ENCODE assay signal across 9 mouse cellular contexts in the genomic region with DNA sequence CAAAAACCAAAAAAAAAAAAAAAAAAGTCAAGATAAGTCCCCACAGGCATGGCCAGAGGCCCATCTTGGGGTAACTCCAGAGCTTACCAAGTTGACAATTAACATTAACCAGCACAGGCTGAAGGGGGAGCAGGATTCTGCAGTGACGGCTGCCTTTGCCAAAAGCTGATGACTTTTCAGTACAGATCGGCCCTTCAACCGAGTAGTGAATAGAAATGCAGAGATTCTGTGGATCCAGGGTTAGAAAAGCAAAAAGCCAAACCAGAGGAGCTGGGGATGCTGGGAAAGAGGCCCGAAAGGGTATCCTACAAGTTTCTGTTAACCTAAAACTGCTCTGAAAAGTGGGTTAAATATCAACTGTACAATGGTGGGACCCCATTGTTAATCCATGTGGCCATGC. TPM values are rescaled to one million over a fixed set of nuclear protein-coding genes. Genes with fewer than 3 reads are reported as not detected.
DNase-seq lines count a peak whose midpoint lies in the region; ATAC-seq and TF ChIP-seq lines count a peak whose summit lies in the region.
"Had no signal": no experiment of that assay in that cellular context is flagged by ENCODE, and none has a peak within 500 bp of the region (broad histone marks: within the 10 kb centered on the region; RNA-seq: fewer than 3 reads in every experiment).

No protein-coding gene starts in this region.

- H3K9ac ChIP-seq in hindbrain, embryonic 15.5 days, result peak overlapping the region; percentile 42; the same call in 1 of the 2 replicates
- H3K9ac ChIP-seq in liver, adult 2 months (ENCODE audit: low read depth, low read length), result peak overlapping the region; percentile 82
- peak overlapping the region; percentile 59 for H3K9ac ChIP-seq in neural tube, embryonic 12.5 days

- no peak for TF ChIP-seq POLR2A in liver, adult 2 months (IDR thresholded peaks at IDR 0.05; ENCODE audit: extremely low read depth, insufficient read depth, low read length)

- 0 out of 2 replicates have a peak, but pooled peaks cover 4% of the 10 kb centered on the region for H3K27me3 ChIP-seq in forebrain, embryonic 10.5 days (ENCODE audit: poor library complexity, severe bottlenecking)
- H3K27me3 ChIP-seq in hindbrain, embryonic 15.5 days, result no peaks in the 10 kb centered on the region
- no peaks in the 10 kb centered on the region for H3K27me3 ChIP-seq in liver, adult 2 months (ENCODE audit: control insufficient read depth, insufficient read depth, low read length)
- H3K27me3 ChIP-seq in neural tube, embryonic 12.5 days (replicated peaks), result no peaks in the 10 kb centered on the region

- H3K4me1 ChIP-seq in forebrain, embryonic 10.5 days, result peaks cover 19% of the 10 kb centered on the region
- H3K4me1 ChIP-seq in hindbrain, embryonic 15.5 days (replicated peaks), result peaks cover 16% of the 10 kb centered on the region
- H3K4me1 ChIP-seq in liver, adult 2 months (ENCODE audit: control insufficient read depth, insufficient read depth, low read length), result peaks cover 5% of the 10 kb centered on the region
- peaks cover 15% of the 10 kb centered on the region for H3K4me1 ChIP-seq in neural tube, embryonic 12.5 days

- peak overlapping the region; percentile 87 for H3K27ac ChIP-seq in left cerebral cortex, adult 2 months
- peak overlapping the region; percentile 90 for H3K27ac ChIP-seq in forebrain, embryonic 10.5 days
- peak overlapping the region; percentile 80 for H3K27ac ChIP-seq in hindbrain, embryonic 15.5 days (replicated peaks)
- peak overlapping the region; percentile 98 for H3K27ac ChIP-seq in liver, adult 2 months (replicated peaks; ENCODE audit: insufficient read depth, low read depth, low read length)
- peak overlapping the region; percentile 60 for H3K27ac ChIP-seq in neural tube, embryonic 12.5 days

- H3K79me2 ChIP-seq in liver, adult 2 months (ENCODE audit: control insufficient read depth, insufficient read depth, low read length), result peaks cover 5% of the 10 kb centered on the region; the same call in 1 of the 2 replicates

- intact Hi-C loops in left cerebral cortex, adult 2 months (cut with DNase I), result loop anchor here (5.0 kb wide), 1 partner anchor 126 kb away; no protein-coding TSS in a partner anchor
- intact Hi-C loops in left cerebral cortex, postnatal 25 days (cut with DNase I), result loop anchor here (5.0 kb wide), 1 partner anchor 126 kb away; no protein-coding TSS in a partner anchor

- H3K4me2 ChIP-seq in hindbrain, embryonic 15.5 days, result peak overlapping the region; percentile 87
- H3K4me2 ChIP-seq in neural tube, embryonic 12.5 days (replicated peaks), result peak overlapping the region; percentile 82

- H3K36me3 ChIP-seq in forebrain, embryonic 10.5 days (replicated peaks), result no peaks in the 10 kb centered on the region
- H3K36me3 ChIP-seq in hindbrain, embryonic 15.5 days, result no peaks in the 10 kb centered on the region
- H3K36me3 ChIP-seq in liver, adult 2 months (ENCODE audit: control insufficient read depth, insufficient read depth, low read length), result 0 out of 2 replicates have a peak, but pooled peaks cover 2% of the 10 kb centered on the region
- no peaks in the 10 kb centered on the region for H3K36me3 ChIP-seq in neural tube, embryonic 12.5 days

- peak overlapping the region; percentile 58 for H3K4me3 ChIP-seq in left cerebral cortex, adult 2 months
- peak overlapping the region; percentile 61 for H3K4me3 ChIP-seq in forebrain, embryonic 10.5 days
- H3K4me3 ChIP-seq in hindbrain, embryonic 15.5 days, result peak overlapping the region; percentile 44
- H3K4me3 ChIP-seq in liver, adult 2 months (ENCODE audit: insufficient read depth, low read depth, low read length), result peak overlapping the region; percentile 72
- peak overlapping the region; percentile 41 for H3K4me3 ChIP-seq in neural tube, embryonic 12.5 days

- TF ChIP-seq CTCF in left cerebral cortex, adult 2 months (IDR thresholded peaks at IDR 0.05), result no peak
- TF ChIP-seq CTCF in liver, adult 2 months (IDR thresholded peaks at IDR 0.05; ENCODE audit: low read depth, low read length), result no peak

- DNase-seq in left cerebral cortex, adult 2 months (ENCODE audit: extremely low spot score in 1 of 2, low spot score in 2 of 2), result no peak
- DNase-seq in left cerebral cortex, postnatal 25 days (ENCODE audit: low spot score in 2 of 2), result no peak
- no peak for DNase-seq in forebrain, embryonic 10.5 days (ENCODE audit: extremely low spot score, low spot score)
- peak; percentile 83 for DNase-seq in liver, adult 2 months (ENCODE audit: extremely low read depth, low read depth, low spot score)
- DNase-seq in left cerebral cortex, adult 11 months (ENCODE audit: low spot score), result no peak
- no peak for DNase-seq in layer of hippocampus, adult 11-12 months (ENCODE audit: low spot score)

- ATAC-seq in hindbrain, embryonic 15.5 days (ENCODE audit: low FRiP score, low read depth), result 0 out of 2 replicates have a peak, but pooled peaks have one; percentile 11
- no peak for ATAC-seq in neural tube, embryonic 12.5 days (ENCODE audit: low FRiP score, low read depth)

- 59% methylated on average over 4 of the region's 4 CpGs for WGBS in forebrain, embryonic 10.5 days
- WGBS in hindbrain, embryonic 15.5 days, result 29% methylated on average over 4 of the region's 4 CpGs
- 2% methylated on average over 4 of the region's 4 CpGs for WGBS in liver, adult 2 months
- 56% methylated on average over 4 of the region's 4 CpGs for WGBS in neural tube, embryonic 12.5 days

- H3K9me3 ChIP-seq in forebrain, embryonic 10.5 days, result no peaks in the 10 kb centered on the region; the same call in none of the 2 replicates
- no peaks in the 10 kb centered on the region for H3K9me3 ChIP-seq in hindbrain, embryonic 15.5 days
- H3K9me3 ChIP-seq in neural tube, embryonic 12.5 days, result no peaks in the 10 kb centered on the region

RNA-seq across cellular contexts. Expression of gene Skor1, which starts 40.2 kb away (rescaled TPM):
- total RNA-seq in left cerebral cortex, adult 2 months (2021), result under 1 TPM; 0.28 to 0.29 TPM
- under 1 TPM; 0.09 to 0.11 TPM for total RNA-seq in left cerebral cortex, postnatal 25 days (2021)
- 0.05 TPM in 1 of 2 replicates, not detected in the other for polyA plus RNA-seq in forebrain, embryonic 10.5 days (2016; fragmentation: Nextera tagmentation; extraction: Ambion mirVana)
- polyA plus RNA-seq in hindbrain, embryonic 15.5 days (2015; fragmentation: Nextera tagmentation; extraction: Ambion mirVana), result 15.0 and 20.5 TPM in 2 replicates
- not detected in 2 replicates for total RNA-seq in liver, adult 2 months (2014; rRNA removed)
- not detected in 2 replicates for polyA plus RNA-seq in liver, adult 2 months (2012; rRNA removed)
- polyA plus RNA-seq in neural tube, embryonic 12.5 days (2016; fragmentation: Nextera tagmentation; extraction: Ambion mirVana), result 39.1 and 47.0 TPM in 2 replicates
- polyA plus RNA-seq: large intestine, adult 2 months had no signal

Comparison
In these comparisons a context has a peak if more than half of its experiments do, and no peak if none do; other contexts are left out.
1. RNA of gene Skor1, which starts 40.2 kb away (polyA plus RNA-seq): 39.1 to 47.0 TPM in neural tube, embryonic 12.5 days and 15.0 to 20.5 TPM in hindbrain, embryonic 15.5 days; 0.05 TPM in forebrain, embryonic 10.5 days and not detected in liver, adult 2 months; every median in the first group is over 10 times any median in the second.
2. Peak in every context shown above with its lines, with median percentiles within 50 percentile points of each other: H3K27ac ChIP-seq, H3K4me3 ChIP-seq and H3K9ac ChIP-seq.